Mouse (Mus musculus) MEL (cell line): ENCODE results near the gene Lnp1. TPM values are rescaled to one million over a fixed set of nuclear protein-coding genes. Genes with fewer than 3 reads are reported as not detected.

Source experiments
- DNase-seq: peaks from one replicate; pipeline ENCODE4 v3.0.0; 2011; ENCODE audit warnings: low read depth, low spot score
- H3K27ac ChIP-seq: 2 replicates; pipeline ENCODE4 v1.5.1; 2012; ENCODE audit warnings: low read depth, mild to moderate bottlenecking, control low read depth, low read length, moderate library complexity; ENCODE audit not compliant: control insufficient read depth
- H3K27me3 ChIP-seq, 2 experiments: fragments of 150-350 bp in 1 of 2; sonication (generic) in 1 of 2; 2 replicates each; pipeline ENCODE4 v1.6.1; 2012; ENCODE audit warnings: low read length in 2 of 2, mild to moderate bottlenecking in 2 of 2, improper control_type of control experiment in 1 of 2, moderate library complexity in 1 of 2; ENCODE audit not compliant: insufficient read depth in 2 of 2, control insufficient read depth in 1 of 2
- H3K36me3 ChIP-seq, 2 experiments: 2 replicates each; pipeline ENCODE4 v1.6.1; 2012 to 2014; ENCODE audit warnings: low read length in 2 of 2, improper control_type of control experiment in 1 of 2, inconsistent platforms in 1 of 2, mild to moderate bottlenecking in 1 of 2; ENCODE audit not compliant: insufficient read depth in 2 of 2, control insufficient read depth in 1 of 2
- H3K4me1 ChIP-seq, 2 experiments: fragments of 150-350 bp in 1 of 2; sonication (generic) in 1 of 2; 2 replicates each; pipeline ENCODE4 v1.6.1; 2012; ENCODE audit warnings: low read length in 2 of 2, improper control_type of control experiment in 1 of 2, mild to moderate bottlenecking in 1 of 2; ENCODE audit not compliant: insufficient read depth in 2 of 2, control insufficient read depth in 1 of 2
- H3K4me3 ChIP-seq, 2 experiments: fragments of 150-350 bp in 1 of 2; sonication (generic) in 1 of 2; 2 replicates each; pipeline ENCODE4 v1.5.1; 2012; ENCODE audit warnings: low read depth in 2 of 2, low read length in 2 of 2, mild to moderate bottlenecking in 2 of 2, moderate library complexity in 2 of 2, control low read depth in 1 of 2, improper control_type of control experiment in 1 of 2; ENCODE audit not compliant: control insufficient read depth in 1 of 2, insufficient read depth in 1 of 2
- H3K79me2 ChIP-seq: 2 replicates; pipeline ENCODE4 v1.6.1; 2012; ENCODE audit warnings: mild to moderate bottlenecking, low read length, moderate library complexity; ENCODE audit not compliant: control insufficient read depth, poor library complexity, insufficient read depth
- H3K9ac ChIP-seq: 2 replicates; pipeline ENCODE4 v1.6.1; 2012; ENCODE audit warnings: low read depth, mild to moderate bottlenecking, control low read depth, low read length, moderate library complexity; ENCODE audit not compliant: control insufficient read depth, poor library complexity, severe bottlenecking
- H3K9me3 ChIP-seq: fragments of 150-350 bp; sonication (generic); replicated peaks from 2 replicates; pipeline ENCODE4 v1.6.1; 2012; ENCODE audit warnings: mild to moderate bottlenecking, low read length, improper control_type of control experiment, moderate library complexity; ENCODE audit not compliant: insufficient read depth
- BHLHE40 ChIP-seq: IDR thresholded peaks from 2 replicates; pipeline ENCODE4 v1.6.1; 2012; ENCODE audit warnings: low read depth, mild to moderate bottlenecking, inconsistent platforms, low read length, improper control_type of control experiment, borderline replicate concordance
- CTCF ChIP-seq, 3 experiments: IDR thresholded peaks in 2 of 3; conservative IDR thresholded peaks in 1 of 3; 2 replicates each; pipeline ENCODE4 v1.5.1; 2011 to 2012; ENCODE audit warnings: low read length in 3 of 3, low read depth in 2 of 3, mild to moderate bottlenecking in 2 of 3, improper control_type of control experiment in 1 of 3, inconsistent platforms in 1 of 3, mixed read lengths in 1 of 3, moderate library complexity in 1 of 3; ENCODE audit not compliant: control insufficient read depth in 1 of 3, insufficient read depth in 1 of 3, poor library complexity in 1 of 3, severe bottlenecking in 1 of 3
- ELF1 ChIP-seq: IDR thresholded peaks from 2 replicates; pipeline ENCODE4 v1.6.1; 2014; ENCODE audit warnings: low read depth, mild to moderate bottlenecking, inconsistent platforms, low read length, improper control_type of control experiment, moderate library complexity
- EP300 ChIP-seq, 2 experiments: IDR thresholded peaks; 2 replicates each; pipeline ENCODE4 v1.6.1; 2011; ENCODE audit warnings: improper control_type of control experiment in 2 of 2, low read length in 2 of 2, low read depth in 1 of 2, mild to moderate bottlenecking in 1 of 2
- GABPA ChIP-seq: IDR thresholded peaks from 2 replicates; pipeline ENCODE4 v1.6.1; 2012; ENCODE audit warnings: low read depth, mild to moderate bottlenecking, inconsistent platforms, low read length, improper control_type of control experiment, moderate library complexity
- MAFK ChIP-seq: IDR thresholded peaks from 2 replicates; pipeline ENCODE4 v1.6.1; 2011; ENCODE audit warnings: low read depth, mild to moderate bottlenecking, low read length, improper control_type of control experiment, borderline replicate concordance
- MAX ChIP-seq: IDR thresholded peaks from 2 replicates; pipeline ENCODE4 v1.6.1; 2011; ENCODE audit warnings: low read length, improper control_type of control experiment
- MAZ ChIP-seq: IDR thresholded peaks from 2 replicates; pipeline ENCODE4 v1.6.1; 2012; ENCODE audit warnings: low read depth, mild to moderate bottlenecking, inconsistent platforms, low read length, improper control_type of control experiment
- MEF2A ChIP-seq: IDR thresholded peaks from 2 replicates; pipeline ENCODE4 v1.6.1; 2014; ENCODE audit warnings: low read depth, mild to moderate bottlenecking, inconsistent platforms, low read length, improper control_type of control experiment; ENCODE audit not compliant: poor library complexity, insufficient replicate concordance, severe bottlenecking; ENCODE audit errors: extremely low read depth
- MXI1 ChIP-seq: IDR thresholded peaks from 2 replicates; pipeline ENCODE4 v1.6.1; 2011; ENCODE audit warnings: mild to moderate bottlenecking, low read depth, low read length, improper control_type of control experiment
- MYB ChIP-seq: IDR thresholded peaks from 2 replicates; pipeline ENCODE4 v1.6.1; 2011; ENCODE audit warnings: mild to moderate bottlenecking, low read depth, low read length, improper control_type of control experiment
- MYC ChIP-seq: IDR thresholded peaks from 2 replicates; pipeline ENCODE4 v1.6.1; 2011; ENCODE audit warnings: low read depth, mild to moderate bottlenecking, low read length, improper control_type of control experiment, moderate library complexity
- NELFE ChIP-seq: IDR thresholded peaks from 2 replicates; pipeline ENCODE4 v1.6.1; 2011; ENCODE audit warnings: low read depth, low read length, improper control_type of control experiment
- NRF1 ChIP-seq: IDR thresholded peaks from 2 replicates; pipeline ENCODE4 v1.6.1; 2014; ENCODE audit warnings: low read depth, mild to moderate bottlenecking, inconsistent platforms, low read length, improper control_type of control experiment, moderate library complexity; ENCODE audit not compliant: poor library complexity, insufficient read depth, severe bottlenecking
- POLR2A ChIP-seq, 2 experiments: IDR thresholded peaks; 2 replicates each; pipeline ENCODE4 v1.6.1; 2011 to 2012; ENCODE audit warnings: low read length in 2 of 2, mild to moderate bottlenecking in 2 of 2, control low read depth in 1 of 2, improper control_type of control experiment in 1 of 2, low read depth in 1 of 2, moderate library complexity in 1 of 2; ENCODE audit not compliant: control insufficient read depth in 1 of 2, insufficient read depth in 1 of 2, poor library complexity in 1 of 2
- POLR2AphosphoS2 ChIP-seq: IDR thresholded peaks from 2 replicates; pipeline ENCODE4 v1.6.1; 2011; ENCODE audit warnings: low read length, improper control_type of control experiment
- POLR2AphosphoS5 ChIP-seq: IDR thresholded peaks from 2 replicates; pipeline ENCODE4 v1.6.1; 2012; ENCODE audit warnings: low read depth, borderline replicate concordance, mild to moderate bottlenecking, inconsistent platforms, low read length, moderate library complexity, mixed read lengths
- RAD21 ChIP-seq: IDR thresholded peaks from 2 replicates; pipeline ENCODE4 v1.6.1; 2011; ENCODE audit warnings: mild to moderate bottlenecking, low read depth, low read length, improper control_type of control experiment
- SIN3A ChIP-seq: IDR thresholded peaks from 2 replicates; pipeline ENCODE4 v1.6.1; 2012; ENCODE audit warnings: low read length, improper control_type of control experiment, inconsistent platforms
- SMC3 ChIP-seq: IDR thresholded peaks from 2 replicates; pipeline ENCODE4 v1.6.1; 2011; ENCODE audit warnings: low read depth, low read length, improper control_type of control experiment
- TCF12 ChIP-seq: IDR thresholded peaks from 2 replicates; pipeline ENCODE4 v1.6.1; 2014; ENCODE audit warnings: low read depth, mild to moderate bottlenecking, inconsistent platforms, low read length, improper control_type of control experiment, moderate library complexity
- USF1 ChIP-seq: IDR thresholded peaks from 2 replicates; pipeline ENCODE4 v1.6.1; 2014; ENCODE audit warnings: low read depth, mild to moderate bottlenecking, inconsistent platforms, low read length, improper control_type of control experiment, moderate library complexity
- USF2 ChIP-seq, 2 experiments: IDR thresholded peaks; 2 replicates each; pipeline ENCODE4 v1.6.1; 2011 to 2012; ENCODE audit warnings: improper control_type of control experiment in 2 of 2, low read length in 2 of 2, borderline replicate concordance in 1 of 2, inconsistent platforms in 1 of 2, low read depth in 1 of 2, mild to moderate bottlenecking in 1 of 2; ENCODE audit not compliant: insufficient read depth in 1 of 2
- ZKSCAN1 ChIP-seq: IDR thresholded peaks from 2 replicates; pipeline ENCODE4 v1.6.1; 2012; ENCODE audit warnings: low read depth, mild to moderate bottlenecking, inconsistent platforms, low read length, improper control_type of control experiment, moderate library complexity
- ZMIZ1 ChIP-seq: IDR thresholded peaks from 2 replicates; pipeline ENCODE4 v1.6.1; 2012; ENCODE audit warnings: low read depth, mild to moderate bottlenecking, inconsistent platforms, low read length, improper control_type of control experiment, moderate library complexity
- ZNF384 ChIP-seq: IDR thresholded peaks from 2 replicates; pipeline ENCODE4 v1.6.1; 2012; ENCODE audit warnings: low read depth, mild to moderate bottlenecking, inconsistent platforms, low read length, improper control_type of control experiment
- polyA plus RNA-seq, 2 experiments: library from polyadenylated mRNA; stranded (reverse) in 1 of 2; unstranded in 1 of 2; fragments of >175 nt in 1 of 2; fragments of >200 nt in 1 of 2; gene quantifications; 2 replicates each; pipeline versions ENCODE4 v1.2.1 to v1.2.4; 2012; ENCODE audit warnings: low replicate concordance in 2 of 2, low read depth in 1 of 2; ENCODE audit not compliant: insufficient read length in 2 of 2, insufficient read depth in 1 of 2, missing spikeins in 1 of 2
- total RNA-seq: library from RNA; depleted of rRNA; stranded (reverse); fragments of 300-350 nt; gene quantifications from 2 replicates; pipeline ENCODE4 v1.2.3, GENCODE M21; 2012

Lnp1 gene
- total and polyA plus RNA-seq, 3 experiments, result not detected

DNA sequence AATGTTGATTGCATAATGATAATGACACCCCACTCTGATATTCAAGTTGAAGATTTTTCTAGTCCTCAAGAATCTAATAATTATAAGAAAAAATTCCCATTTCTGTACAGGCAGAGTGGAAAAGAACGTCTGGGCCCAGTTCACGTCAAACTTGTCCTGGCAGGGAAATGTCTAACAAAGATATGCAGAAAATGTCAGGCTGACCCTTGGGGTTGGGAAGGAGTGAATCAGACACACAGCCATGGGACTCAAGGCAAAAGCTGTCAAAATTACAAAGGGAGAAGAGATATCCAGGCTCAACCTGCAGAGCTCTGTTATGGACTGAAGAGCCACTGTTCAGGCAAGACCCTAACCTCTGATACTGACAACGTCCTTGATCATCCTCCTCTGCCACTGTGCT is 57.4 kb downstream of the Lnp1 start:
- Histone ChIP-seq H3K36me3 (no peaks in the 10 kb centered on the region), H3K79me2 (no peaks in the 10 kb centered on the region), H3K9me3 (no peaks in the 10 kb centered on the region), H3K9ac (no peak overlapping the region), H3K4me1 (no peaks in the 10 kb centered on the region), H3K4me3 (no peak overlapping the region), H3K27me3 (peaks cover 0 to 6% of the 10 kb centered on the region in 2 experiments), H3K27ac (no peak overlapping the region)
- DNase-seq, result no peak
- TF ChIP-seq ZKSCAN1 (no peak), MEF2A (no peak), POLR2AphosphoS5 (no peak)

DNA sequence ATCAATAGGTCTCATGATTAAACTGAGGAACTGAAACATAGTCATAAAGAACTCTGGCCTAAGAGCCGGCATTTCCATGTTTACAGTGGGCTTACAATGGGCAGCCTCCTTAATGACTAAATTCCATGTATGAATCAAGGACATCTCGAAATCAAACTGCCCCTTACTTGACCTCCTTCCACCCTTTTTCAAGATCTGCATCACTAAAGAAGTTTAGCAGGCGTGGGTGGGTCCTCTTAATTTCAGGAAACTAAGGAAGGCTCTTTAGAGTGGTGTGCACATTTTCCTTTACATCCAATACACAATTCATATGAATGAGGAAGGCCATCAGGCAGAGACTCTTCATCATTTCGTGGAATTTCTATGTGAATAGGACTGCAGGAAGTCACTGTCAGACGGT is 59.5 kb downstream of the Lnp1 start:
- Histone ChIP-seq H3K79me2 (no peaks in the 10 kb centered on the region), H3K4me3 (no peak overlapping the region), H3K9me3 (no peaks in the 10 kb centered on the region), H3K9ac (no peak overlapping the region), H3K4me1 (no peaks in the 10 kb centered on the region), H3K36me3 (no peaks in the 10 kb centered on the region), H3K27ac (no peak overlapping the region), H3K27me3 (peaks cover 0 to 4% of the 10 kb centered on the region in 2 experiments)
- no peak for DNase-seq
- TF ChIP-seq USF1, result no peak
- no peak for TF ChIP-seq GABPA
- TF ChIP-seq BHLHE40, result no peak
- TF ChIP-seq RAD21, result no peak
- TF ChIP-seq POLR2AphosphoS2, result no peak
- no peak for TF ChIP-seq MYB
- TF ChIP-seq MXI1, result no peak
- TF ChIP-seq SMC3, result no peak
- no peak for TF ChIP-seq POLR2A (IDR thresholded peaks at IDR 0.05; ENCODE audit: control insufficient read depth in 1 of 2, insufficient read depth in 1 of 2, low read depth in 1 of 2, low read length in 2 of 2, poor library complexity in 1 of 2)
- TF ChIP-seq CTCF (IDR thresholded peaks at IDR 0.05 in 2 of 3, conservative IDR thresholded peaks at IDR 0.05 in 1 of 3; ENCODE audit: control insufficient read depth in 1 of 3, insufficient read depth in 1 of 3, low read depth in 2 of 3, low read length in 3 of 3, poor library complexity in 1 of 3, severe bottlenecking in 1 of 3), result no peak
- TF ChIP-seq MEF2A, result no peak
- TF ChIP-seq ELF1, result no peak

DNA sequence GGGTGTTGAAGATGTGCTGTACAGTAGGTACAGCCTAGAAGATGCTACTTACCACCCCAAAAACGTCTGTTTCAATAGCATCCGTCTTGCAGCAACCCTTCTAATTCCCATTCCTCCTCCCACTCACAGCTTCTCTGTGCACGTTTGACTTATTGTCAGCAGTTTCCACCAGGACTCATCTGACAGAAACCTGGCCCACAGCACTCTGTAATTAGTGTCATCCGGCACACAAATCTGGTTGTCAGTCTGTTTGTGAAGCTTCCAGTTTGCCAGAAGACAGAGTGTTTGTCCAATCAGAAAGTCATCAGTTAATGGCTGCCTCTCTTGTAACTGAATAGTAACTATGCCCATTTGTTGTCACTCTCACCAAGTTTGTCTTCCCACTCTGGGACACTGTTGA is 60.3 kb downstream of the Lnp1 start:
- H3K9me3 ChIP-seq, result no peaks in the 10 kb centered on the region
- H3K9ac ChIP-seq, result no peak overlapping the region
- no peaks in the 10 kb centered on the region for H3K36me3 ChIP-seq
- H3K4me3 ChIP-seq, result no peak overlapping the region
- TF ChIP-seq USF2 (IDR thresholded peaks at IDR 0.05; ENCODE audit: borderline replicate concordance in 1 of 2, insufficient read depth in 1 of 2, low read depth in 1 of 2, low read length in 2 of 2) (no peak), MAZ (no peak), MAX (no peak), NRF1 (no peak), SMC3 (no peak), GABPA (no peak), MYC (no peak), POLR2AphosphoS2 (no peak), ZMIZ1 (no peak), NELFE (no peak), ZNF384 (no peak), EP300 (IDR thresholded peaks at IDR 0.05; ENCODE audit: low read depth in 1 of 2, low read length in 2 of 2) (no peak), TCF12 (no peak), MAFK (no peak), MXI1 (no peak), SIN3A (no peak)
- no peaks in the 10 kb centered on the region for H3K79me2 ChIP-seq
- no peak overlapping the region for H3K27ac ChIP-seq
- H3K4me1 ChIP-seq, result no peaks in the 10 kb centered on the region
- no peak for DNase-seq
- peaks cover 0 to 5% of the 10 kb centered on the region in 2 experiments for H3K27me3 ChIP-seq
